Mouse (Mus musculus) left cerebral cortex, adult 11 months (tissue): ENCODE results near the gene Rps2.
"Not testable (repeated sequence)": the region's sequence is repeated elsewhere in the genome, so short reads cannot be mapped to it uniquely, and the experiment has no call there.

Experiments used
- DNase-seq: peaks from one replicate; pipeline ENCODE4 v3.0.0; 2022; ENCODE audit warnings: low spot score

The Rps2 gene

GRCm38 (mm10) chr17:24705821-24706220 lies 12.1 kb upstream of the Rps2 start:
- no peak for DNase-seq

DNA sequence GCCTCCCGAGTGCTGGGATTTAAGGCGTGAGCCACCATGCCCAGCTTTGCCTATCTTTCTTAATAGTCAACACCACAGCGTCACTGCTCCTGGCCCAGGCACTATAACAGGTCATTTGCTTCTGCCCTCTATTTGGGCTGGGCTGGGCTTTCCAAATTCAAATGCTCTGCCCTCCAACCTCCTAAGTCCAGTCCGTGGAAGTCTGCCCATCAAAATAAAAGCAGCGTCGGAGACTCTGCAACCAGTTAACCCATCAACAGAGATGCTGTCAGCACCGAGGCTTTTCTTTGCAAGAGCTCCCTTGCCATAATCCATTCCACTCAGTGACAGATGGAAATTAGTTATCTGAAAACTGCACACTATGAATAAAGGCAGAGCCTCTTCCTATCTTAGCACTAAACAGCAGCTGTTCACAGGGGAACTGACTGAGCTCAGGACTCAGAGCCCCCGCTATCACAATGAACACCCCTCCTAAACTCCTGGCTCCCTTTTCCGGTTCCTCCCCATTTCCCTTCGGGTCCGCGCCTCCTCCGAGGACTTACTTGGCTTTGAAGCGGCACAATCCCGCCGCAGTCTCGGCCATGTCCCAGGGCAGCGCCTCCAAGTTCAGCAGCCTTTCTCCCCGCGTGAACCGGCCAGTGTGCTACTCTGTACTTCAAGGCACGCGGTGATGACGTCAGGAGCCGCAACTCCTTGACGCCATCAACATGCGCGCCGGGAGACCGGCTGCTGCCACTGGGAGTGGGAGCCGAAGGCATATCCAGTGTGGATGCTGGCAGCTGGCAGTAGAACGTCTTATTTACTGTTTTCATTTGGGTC lies 10.7 kb upstream of the Rps2 start, which contains the start of gene Tbl3:
Gene Tbl3 (minus strand): TSS at position 679 of the 819 bp plus-strand sequence.
- DNase-seq = peak; percentile 92

GRCm38 (mm10) chr17:24707801-24708425 lies 10.0 kb upstream of the Rps2 start:
- no peak for DNase-seq

GRCm38 (mm10) chr17:24708646-24709045 lies 9.3 kb upstream of the Rps2 start:
- DNase-seq = no peak

GRCm38 (mm10) chr17:24715556-24715955 lies 2.4 kb upstream of the Rps2 start:
- DNase-seq = no peak

DNA sequence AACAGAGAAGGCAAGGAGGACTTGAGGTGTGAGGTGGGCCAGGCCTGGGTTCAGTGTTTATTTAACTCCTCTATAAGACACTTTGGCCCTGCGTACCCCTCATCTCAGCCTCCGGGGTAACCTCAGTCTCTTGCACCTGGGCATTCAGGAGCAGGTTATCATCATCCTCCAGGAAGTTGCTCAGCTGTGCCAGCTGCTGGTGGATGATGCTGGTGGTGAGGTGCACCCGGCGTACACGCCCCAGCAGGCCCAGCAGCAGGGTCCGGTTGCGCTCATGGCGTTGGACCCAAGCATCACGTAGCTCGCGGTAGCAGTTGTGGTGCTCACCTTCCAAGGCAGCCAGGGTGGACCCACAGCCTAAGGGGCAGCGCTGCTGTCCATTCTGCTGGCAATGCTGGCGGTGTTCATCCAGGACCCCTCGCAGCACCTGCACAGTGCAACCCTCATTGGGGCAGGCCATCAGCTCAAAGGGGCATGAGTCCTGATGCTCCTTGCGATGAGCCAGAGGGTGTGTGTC lies 1.7 kb upstream of the Rps2 start:
- DNase-seq = no peak

DNA sequence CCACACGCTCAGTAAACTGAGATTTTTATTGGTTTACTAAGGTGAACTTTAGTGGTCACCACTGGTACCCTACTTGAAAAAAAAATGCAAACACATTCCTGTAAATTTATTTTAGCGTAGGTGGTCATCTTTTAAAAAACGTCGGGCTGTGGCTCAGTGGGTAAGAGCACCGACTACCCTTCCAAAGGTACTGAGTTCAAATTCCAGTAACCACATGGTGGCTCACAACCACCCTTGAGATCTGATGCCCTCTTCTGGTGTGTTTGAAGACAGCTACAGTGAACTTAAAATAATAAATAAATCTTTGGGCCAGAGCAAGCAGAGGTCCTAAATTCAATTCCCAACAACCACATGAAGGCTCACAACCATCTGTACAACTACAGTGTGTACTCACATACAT lies 1.0 kb downstream of the Rps2 start:
- DNase-seq = not testable (repeated sequence)

DNA sequence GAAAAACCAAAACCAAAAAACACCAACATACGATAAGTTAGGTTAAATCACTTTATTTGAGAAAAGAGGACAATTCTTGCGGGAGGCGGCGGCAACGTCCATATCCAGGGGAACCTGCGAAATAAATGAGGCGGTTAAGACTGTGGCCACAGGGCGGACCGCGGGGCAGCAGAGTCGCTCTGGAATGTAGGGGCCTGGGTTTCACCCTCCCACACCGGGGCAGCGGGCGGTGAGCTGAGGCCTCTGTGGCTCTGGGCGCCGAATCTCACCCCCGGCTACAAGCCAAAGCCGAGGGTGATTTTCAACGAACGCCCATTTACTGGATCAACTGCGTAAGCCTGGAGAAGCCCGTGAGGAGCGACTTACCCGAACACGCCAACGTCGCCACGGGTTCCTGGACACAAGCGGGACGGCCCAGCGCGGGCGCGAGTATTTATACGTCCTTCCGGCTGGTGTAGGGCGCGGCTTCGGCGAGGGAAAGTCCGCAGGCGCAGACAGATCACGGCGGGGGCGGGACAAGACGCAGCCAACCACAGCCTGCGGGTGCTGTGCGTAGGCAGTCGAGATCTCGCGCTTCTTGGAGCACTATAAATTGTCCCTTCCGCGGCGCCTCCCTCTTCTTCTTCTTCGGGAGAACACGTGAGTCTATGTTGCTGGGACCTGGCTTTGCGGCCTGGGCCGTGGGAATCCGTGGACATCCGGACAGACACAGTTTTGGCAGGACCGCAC lies 1.7 kb downstream of the Rps2 start:
- peak; percentile 98 for DNase-seq

DNA sequence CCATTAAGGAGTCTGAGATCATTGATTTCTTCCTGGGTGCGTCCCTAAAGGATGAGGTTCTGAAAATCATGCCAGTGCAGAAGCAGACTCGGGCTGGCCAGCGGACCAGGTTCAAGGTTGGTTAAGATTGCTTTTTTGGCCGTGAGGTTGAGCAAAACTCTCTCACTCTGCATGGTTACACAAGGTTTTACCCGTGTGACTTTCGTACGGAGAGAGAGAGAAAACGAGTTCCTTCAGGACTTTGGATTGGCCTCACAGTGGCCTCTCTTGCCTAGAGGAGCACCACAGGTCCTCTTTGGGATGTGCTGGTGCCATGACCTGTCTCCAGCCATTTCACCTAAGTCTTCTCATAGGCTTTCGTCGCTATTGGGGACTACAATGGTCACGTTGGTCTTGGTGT lies 2.7 kb downstream of the Rps2 start:
- DNase-seq = not testable (repeated sequence)

GRCm38 (mm10) chr17:24721383-24721955 lies 3.6 kb downstream of the Rps2 start:
- not testable (repeated sequence) for DNase-seq

GRCm38 (mm10) chr17:24722220-24722924 lies 4.5 kb downstream of the Rps2 start:
- DNase-seq = no peak

DNA sequence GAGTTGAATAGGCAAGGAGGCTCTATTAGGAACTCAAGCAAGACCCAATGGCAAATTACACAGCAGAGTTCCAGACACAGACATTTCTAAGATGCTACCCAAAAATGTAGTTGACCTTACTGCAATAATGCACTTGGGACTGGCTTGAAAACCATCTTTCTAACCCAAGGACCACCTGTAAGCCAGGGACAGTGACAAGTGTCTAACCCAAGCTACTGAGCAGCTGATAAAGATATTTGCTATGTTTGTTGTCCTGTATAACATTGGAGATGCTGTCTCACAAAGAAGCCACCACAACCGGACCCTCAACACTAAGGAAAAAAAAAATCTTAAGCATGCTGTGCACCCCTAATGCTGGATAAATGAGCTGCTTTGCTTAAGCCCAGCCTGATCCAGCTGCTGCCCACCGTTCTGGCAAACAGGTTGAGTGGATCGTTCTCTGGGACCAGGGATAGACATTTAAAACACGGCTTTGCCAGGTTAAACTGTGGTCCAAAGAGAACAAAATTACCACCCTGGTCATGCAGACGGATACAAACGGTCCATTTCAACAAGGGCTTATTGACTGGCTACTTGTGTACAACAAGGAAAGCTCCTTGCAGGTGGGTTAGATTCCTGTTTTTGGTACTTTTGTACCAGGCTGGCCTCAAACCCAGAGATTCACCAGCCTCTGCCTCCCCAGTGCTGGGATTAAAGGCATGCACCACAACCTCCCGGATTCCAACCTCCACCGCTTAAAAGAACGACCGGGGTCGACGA lies 5.4 kb downstream of the Rps2 start:
- DNase-seq = no peak

GRCm38 (mm10) chr17:24723881-24724180 lies 5.9 kb downstream of the Rps2 start:
- no peak for DNase-seq

DNA sequence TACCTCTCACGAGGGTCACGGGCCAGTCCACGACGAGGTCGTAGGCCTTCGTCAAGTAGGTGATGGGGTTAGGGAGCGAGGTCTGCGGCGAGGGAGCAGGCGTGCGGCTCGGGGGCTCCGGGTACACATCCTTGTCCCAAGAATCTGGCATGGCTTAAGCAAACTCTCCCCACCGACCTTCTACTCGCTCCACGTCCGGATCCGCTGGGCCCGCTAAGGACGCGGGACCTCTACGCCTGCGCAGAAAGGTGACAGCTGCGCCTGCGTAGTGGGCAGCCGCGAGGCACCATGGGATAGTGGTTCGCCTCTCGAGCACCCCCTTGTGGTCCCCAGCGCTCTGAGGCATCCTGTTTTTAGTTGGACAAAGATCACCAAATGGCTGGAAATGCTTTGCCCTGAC lies 6.3 kb downstream of the Rps2 start, which contains the start of gene Ndufb10:
Gene Ndufb10 (minus strand): TSS at position 295 of the 400 bp plus-strand sequence.
- DNase-seq = peak; percentile 92

GRCm38 (mm10) chr17:24725637-24726390 lies 7.9 kb downstream of the Rps2 start:
- DNase-seq = no peak

DNA sequence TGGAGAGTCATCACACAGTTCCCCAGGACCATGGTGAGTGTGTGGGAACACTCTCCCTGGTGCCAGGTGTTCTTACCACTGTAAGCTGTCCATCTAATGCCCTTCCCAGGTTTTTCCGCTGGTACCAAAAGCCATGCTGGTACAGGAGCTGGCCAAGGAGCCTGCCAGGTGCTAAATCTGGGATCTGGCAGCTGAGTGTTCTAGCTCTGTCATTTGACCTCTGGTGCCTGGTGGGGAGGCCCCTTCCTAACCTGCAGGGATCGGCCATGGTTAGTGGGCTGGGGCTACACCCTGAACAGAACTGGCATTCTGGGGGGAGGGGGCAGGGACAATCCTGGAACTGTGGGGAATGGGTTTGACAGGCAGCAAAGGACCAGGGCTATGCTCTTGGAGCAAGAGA lies 9.7 kb downstream of the Rps2 start, which contains the start of gene Rpl3l:
Gene Rpl3l (plus strand): TSS at position 203 of the 400 bp plus-strand sequence.
- no peak for DNase-seq

DNA sequence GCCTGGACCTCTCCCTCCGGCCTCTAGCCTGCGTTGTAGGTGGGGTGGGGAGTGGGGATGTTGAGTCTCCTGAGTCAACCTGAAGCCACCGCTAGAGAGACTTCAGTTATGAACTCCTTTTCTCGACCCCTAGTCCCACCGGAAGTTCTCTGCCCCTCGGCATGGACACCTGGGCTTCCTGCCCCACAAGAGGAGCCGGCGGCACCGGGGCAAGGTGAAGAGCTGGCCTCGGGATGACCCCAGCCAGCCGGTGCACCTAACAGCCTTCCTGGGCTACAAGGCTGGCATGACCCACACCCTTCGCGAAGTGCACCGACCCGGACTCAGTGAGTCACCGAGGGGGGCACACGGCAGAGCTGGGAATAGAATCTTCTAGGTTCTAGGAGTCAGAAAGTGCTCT lies 10.3 kb downstream of the Rps2 start:
- no peak for DNase-seq

- DNase-seq = no peak
These were observed 11.2 kb downstream of the Rps2 start for GRCm38 (mm10) chr17:24729067-24729466.

DNA sequence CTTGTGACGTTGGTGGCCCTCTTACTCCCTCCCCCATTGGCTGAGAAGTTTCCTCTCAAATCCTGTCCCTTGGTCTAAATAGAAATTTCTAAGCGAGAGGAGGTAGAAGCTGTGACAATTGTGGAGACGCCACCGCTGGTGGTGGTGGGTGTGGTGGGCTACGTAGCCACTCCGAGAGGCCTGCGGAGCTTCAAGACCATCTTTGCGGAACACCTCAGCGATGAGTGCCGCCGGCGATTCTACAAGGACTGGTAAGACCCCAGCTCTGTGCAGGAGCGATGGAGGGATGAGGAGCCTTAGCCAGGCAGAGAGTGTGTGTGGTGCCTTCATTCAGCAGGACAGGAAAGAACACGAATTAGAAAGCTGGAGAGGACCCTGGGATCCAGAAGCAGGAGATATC lies 12.9 kb downstream of the Rps2 start:
- DNase-seq = no peak
